Mouse (Mus musculus) NIH3T3 (cell line): ENCODE data around the gene Alkbh3.

Experiments
- DNase-seq: peaks from one replicate; pipeline ENCODE4 v3.0.0-alpha.2; 2012; ENCODE audit warnings: low read depth

Alkbh3 gene

DNA sequence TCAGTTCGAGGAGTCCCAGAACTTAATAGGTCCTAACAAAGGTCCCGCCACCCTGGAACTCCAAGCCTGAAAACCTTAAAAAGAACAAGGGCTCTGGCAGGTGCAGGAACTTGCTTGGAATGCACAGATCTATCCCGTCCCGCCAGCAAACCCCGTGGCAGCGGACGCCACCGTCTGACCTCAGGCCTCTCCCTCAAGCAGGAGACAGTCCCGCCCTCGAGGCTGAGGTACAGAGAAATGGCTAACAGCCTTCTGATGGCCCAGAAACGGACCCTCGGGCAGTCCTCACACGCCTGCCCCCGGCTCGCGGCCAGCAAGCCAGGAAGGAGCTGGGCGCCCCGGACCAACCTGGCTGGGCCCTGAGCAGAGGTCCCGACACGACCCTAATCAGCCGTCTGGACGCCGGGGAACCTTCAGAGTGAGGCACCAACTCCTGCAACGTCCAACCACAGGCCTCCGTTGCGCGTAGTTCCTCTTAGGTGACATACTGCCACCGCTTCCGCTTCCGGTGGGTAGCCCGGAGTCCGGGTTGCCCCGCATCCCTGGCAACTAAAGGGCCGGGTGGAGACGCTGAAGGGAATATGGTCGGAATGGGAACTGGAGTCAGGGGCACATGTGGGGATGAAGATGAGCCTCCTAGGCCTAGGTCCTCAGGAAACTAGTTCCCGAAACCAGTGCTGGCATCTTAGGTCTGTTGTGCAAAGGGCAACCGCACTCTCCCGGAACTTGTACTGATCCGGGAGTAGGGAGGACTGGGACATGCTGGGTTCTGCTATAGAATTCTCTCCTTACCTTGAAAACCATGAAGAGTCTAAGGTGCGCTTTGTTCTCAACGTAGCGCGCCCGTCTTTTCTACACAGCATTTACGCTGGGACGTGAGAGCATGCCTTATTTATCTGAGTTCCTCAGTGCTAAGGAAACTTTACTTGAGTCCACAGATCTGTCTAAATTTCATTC, at the start of gene Alkbh3:
Alkbh3 (minus strand) TSS at position 473 of the 957 bp plus-strand sequence.
- DNase-seq: peak; percentile 95

DNA sequence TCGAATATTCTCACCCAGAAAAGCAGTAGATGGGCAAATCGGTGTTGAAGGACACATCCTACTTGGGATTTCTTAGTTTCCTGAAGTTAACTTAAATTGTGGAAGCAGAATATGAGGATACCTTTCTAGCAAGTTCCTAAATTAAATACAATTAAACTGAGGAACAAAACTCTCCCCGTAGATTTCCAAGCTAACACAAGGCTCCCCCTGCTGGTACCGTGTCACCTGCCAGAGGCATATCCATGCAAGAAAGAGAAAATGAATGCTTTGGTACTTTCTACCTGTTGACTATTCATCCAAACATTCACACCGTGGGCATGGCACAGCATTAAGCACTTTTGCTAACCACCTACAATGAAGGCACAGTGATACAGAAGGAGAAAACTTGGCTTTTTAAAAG, 48.9 kb upstream of the Alkbh3 start:
- peak; percentile 51 for DNase-seq

DNA sequence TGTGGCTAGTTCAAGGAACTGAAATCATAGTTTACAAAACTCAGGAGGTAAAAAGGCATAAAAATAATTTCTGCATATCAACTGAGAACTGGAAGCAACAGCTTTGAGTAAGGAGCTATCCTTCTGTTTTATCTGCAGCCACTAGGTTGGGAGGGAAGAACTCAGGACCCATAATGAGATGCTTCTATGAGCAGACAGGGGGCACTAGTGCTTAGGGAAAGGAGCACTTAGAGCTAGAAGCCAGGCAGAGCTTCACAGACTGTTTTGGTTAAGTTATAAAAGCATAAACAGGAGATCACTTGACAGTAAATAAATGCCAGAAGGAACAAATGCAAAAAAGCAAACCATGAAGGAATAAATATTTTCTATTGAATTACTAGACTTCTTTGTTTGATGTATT, 44.2 kb upstream of the Alkbh3 start:
- peak; percentile 81 for DNase-seq

DNA sequence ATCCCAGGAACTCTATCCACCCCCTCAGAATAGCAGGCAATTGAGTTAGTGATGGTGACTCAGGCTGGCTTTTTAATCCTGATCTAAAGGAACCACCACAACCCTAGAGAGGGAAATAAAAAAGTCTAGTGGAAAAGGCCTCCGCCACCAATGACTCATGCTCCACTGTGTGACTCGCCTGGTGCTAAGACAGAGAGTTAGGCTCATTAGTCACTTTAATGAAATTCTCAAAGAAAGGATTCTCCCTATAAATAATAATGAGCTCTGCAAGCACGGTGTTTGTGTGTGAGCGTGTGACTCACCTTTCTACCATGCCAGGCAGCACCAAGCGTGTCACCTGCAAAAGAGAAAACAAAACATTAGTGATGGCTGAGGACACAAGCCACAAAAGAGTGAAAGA, 41.3 kb upstream of the Alkbh3 start:
- peak; percentile 74 for DNase-seq

DNA sequence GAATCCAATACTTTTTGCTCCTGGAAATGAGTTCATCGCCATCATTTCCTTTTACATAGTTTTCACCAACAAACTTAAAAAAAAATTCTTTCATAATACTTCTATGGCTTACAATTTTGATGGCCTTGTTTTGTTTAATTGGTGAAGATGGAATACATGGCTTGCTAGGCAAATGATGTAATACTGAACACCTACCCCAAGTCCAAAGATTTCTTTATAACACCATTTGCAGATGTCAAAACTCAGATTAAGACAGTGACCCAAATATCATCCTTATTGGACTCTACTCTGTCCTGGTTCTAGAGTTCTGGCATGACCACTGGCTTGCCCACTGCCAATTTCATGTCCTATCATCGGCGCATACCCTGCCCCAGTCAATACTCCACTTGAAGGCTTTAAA, 40.3 kb upstream of the Alkbh3 start:
- DNase-seq: no peak

DNA sequence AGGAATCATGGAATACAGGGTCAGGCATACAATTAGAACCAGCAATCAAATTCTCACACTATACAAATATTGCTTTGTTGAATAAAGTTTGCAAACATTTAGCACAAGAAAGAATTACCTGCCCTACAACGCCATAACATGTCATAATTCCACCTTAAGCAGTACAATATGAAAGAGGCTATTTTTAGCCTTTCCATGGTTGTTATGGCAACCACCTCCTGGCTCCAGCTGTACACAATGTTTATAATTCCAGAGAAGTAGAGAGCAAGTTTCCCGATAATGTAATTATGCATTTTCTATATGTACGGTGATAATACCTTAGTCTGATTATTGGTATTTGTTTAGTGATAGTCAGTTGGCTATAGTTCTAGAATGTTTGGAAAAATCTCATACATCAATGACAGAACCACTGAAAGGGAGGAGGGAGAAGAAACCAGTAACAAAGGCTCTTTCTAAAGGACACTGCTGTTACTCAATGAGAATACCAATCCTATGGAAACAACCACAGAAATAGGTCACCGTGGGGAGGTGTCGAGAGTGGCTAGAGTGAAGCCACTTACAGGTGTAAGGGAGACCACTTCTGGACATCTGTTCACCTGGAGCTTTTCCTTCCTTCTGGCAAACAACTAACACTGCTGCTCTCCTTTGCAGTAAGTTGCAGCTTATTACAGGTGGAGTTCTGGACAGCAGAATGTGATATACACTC, 39.0 kb upstream of the Alkbh3 start:
- peak; percentile 27 for DNase-seq

DNA sequence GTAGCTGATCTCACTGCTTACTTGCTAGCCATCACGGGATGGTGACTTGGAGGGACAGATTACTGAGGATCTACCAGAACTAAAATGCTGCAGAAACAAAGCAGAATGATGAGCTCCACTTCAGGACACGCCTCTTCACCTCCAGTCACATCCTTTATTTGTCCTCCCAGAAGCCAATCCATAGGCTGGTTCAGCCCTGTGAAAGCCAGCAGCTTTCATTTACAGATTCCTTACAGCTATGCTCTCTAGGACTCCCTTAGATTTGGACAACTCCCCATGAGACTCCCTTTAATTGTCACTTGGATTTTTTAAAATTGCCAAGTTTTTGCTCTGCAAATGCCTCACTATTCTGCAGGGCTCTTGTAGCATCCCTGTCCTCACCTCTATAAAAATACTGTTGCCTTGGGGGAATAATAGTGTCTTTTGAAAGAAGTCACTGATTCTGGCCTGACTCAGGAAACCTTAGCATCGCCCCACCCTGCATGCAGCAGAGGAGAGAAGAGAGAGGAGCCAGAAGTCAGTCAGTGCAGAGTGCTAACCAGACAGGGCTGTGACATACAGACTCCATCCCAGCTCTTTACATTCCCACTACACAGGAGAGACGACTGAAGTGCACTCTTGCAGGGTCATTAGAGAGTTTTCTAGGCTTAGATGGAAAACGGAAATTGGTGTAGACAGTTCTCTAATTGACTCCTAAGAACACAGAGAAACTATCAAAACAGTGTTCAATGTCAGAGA, 38.3 kb upstream of the Alkbh3 start:
- DNase-seq: no peak

DNA sequence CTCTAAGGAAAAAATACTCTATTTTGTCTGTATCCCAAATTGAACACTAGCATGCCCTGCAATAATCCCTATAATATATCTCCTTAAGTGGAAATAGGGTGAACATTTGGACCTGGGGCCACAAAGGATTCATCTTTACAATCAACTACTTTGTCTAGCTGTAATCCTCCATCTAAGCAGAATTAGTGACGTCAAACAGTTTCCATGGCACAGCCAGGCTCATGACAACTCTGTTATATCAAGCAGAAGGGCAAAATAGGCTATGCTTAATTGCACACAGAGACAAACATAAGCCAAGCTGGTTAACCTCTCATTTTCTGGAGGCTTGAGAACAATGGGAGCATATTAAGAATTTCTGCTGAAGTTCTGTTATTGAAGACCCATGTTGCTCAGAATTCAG, 37.7 kb upstream of the Alkbh3 start:
- DNase-seq: no peak

DNA sequence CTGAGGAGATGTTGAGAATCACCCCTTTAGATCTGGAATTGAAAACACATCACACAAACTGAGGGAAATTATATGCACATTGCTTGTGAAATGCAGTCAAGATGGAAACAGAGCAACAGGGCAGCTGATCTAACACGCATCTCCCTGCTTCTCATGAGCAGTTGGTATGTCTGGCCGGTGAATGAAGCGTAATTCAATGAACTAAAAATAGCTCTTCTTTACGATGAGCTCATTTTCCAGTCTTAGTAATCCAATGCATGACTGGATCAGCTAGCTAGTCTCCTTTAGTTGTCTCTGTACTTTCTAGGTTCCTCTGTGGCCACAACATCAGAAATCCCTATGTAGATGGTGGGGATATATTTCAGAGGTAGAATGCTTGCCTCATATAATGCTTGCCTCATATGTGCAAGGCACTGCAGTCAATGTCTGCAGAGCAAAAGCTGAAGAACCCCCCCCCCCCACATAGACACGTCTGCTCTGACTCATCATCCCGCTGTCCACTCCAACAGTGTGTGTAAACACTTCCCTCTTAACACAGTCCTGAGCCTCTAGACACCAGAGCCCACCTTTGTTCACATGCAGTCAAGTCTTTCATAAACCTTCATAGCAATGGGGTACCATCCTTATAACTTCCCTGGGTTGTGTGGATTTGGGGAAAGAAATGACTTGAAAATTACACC, 34.9 kb upstream of the Alkbh3 start:
- DNase-seq: peak; percentile 78

DNA sequence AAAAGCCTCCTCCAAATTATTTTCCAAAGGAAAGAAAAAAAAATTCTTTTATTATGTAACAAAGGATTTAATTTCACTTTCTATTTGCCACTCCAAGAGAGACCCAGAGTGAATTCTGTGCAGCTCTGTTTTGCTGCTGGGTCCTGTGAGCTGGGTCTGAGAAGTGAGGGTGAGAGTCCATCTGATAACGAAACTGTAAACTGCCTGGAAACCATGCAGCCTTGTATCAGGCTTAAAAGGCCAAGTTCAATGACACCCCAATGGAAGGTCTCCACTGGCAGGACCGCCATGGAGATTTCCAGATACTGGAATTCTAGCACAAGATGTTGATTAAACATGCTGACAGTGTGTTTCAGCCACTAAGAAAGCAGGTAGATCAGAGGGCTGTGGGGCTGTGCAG, 33.6 kb upstream of the Alkbh3 start:
- no peak for DNase-seq

DNA sequence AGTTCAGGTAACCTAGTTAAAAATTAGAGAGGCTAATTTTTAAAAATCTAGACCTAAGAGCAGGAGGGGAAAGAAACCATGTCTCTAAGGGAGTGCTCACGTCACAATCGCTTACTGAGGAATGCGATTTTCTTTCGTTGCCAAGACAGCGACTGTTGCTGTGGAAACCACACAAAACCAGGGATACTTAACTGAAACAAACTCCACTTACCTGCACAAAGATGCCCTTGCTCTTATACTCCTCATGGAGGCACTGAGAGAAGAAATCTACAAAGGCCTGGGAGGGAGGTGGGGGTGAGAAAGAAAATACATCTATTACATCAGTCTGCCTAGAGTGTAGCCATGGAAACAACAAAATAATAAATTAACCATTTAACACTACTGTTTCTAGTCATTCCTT, 33.1 kb upstream of the Alkbh3 start:
- DNase-seq: no peak

DNA sequence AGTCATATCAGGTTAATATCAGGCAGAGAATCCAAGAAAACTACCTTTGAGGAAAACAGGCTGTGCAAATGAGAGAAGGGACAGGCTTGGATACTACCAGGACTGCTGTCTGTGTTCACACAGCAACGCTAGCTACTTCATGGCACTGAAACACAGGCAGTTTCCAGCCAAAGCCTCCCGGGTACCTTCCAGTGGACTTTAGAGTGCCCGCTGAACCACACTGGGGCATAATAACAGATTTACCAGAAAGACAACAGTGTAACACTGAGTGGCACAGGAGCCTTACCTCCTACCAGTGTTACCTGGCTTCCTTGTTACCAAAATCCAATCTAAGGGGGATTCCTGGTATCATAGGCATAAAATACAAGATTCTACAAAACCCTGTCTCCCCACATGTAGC, 31.9 kb upstream of the Alkbh3 start:
- DNase-seq: no peak

DNA sequence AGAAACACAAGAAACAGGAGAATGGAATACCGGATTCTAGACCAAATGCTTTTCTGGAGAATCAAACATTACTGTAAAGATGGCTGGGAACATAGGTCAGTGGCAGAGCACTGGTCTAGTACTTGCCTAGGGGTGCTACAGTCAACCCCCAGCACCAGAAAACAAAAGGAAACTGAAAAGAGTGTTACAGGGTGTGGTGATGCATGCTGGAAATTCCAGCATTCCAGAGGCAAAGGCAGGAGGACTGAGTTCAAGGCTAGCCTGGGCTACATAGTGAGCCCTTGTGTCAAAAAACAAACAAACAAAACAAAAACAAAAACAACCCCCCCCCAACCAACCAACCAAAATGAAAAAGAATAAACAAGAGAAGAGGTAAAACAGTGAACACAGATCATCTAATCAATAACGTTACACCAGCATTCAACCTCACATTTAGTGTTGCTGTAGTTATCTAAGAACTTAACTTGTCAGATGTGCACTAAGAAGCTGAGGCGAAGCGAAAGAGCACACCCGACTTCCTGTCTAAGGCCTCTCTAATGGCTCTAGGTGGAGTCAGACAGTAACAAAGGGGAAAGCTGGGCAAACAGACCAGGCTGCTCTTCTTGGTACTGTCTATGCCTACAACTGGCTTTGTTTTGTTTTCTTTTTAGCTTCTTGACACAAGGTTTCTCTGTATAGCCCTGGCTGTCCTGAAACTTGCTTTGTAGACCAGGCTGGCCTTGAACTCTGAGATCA, 30.0 kb upstream of the Alkbh3 start:
- DNase-seq: no peak

DNA sequence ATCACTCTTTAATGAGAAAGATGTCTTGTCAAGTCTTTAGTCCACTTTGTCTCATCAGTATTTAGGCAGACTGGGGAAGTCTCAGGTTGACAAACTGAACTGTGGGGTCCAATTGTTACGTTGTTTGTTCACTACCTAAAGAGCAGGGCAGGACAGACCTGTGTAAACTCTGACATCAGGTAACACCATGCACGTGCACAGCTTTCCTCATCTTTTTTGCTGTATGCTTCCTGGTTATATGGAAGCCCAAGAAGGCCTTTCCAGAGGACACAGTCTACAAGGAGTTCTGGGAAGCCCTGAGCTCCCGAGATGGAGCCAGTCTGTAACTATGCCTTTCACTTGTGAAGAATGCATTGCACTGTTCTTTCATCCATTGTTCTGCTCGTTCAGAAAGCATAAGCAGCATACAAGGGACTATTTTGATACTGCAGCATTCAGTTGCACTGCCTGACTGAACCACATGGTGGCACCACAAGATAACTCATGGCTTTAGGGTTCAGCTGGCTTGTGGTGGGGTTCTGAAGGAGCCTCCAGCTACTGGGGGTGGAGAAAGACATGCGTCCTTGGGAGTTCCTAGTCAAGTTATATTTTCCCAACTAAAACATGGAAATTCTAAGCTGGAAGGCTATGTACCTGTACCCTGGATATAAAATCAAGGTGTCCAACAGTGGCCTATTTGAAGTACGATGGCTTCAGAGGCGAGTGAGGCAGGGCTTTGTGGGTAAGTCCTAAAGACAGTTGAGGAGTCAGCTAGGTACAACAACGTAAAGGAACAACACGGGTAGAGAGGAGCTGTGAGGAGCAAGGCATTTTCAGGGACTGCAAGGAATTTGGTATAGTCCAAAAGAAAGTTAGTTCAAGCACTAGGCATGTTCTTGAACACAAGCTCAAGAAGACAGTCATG, 25.1 kb upstream of the Alkbh3 start:
- peak; percentile 89 for DNase-seq

DNA sequence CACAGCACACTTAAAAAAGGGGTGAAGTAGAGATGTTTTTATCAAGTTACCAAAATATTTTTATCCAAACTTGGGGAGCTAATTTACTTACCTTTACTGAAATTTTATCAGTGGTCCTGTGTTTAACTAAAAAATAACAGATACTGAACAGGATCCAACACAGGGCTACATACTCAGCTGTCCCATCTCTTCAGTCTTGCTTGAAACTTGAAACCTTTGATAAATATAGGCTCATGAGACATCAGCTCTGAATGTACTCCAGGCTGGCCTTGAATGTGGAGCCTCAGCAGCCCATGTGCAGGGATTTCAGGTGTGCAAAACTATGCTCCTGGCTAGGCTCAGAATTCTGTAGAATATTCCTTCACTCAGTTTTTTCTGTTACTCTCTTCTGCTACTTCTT, 20.0 kb upstream of the Alkbh3 start:
- DNase-seq: no peak

DNA sequence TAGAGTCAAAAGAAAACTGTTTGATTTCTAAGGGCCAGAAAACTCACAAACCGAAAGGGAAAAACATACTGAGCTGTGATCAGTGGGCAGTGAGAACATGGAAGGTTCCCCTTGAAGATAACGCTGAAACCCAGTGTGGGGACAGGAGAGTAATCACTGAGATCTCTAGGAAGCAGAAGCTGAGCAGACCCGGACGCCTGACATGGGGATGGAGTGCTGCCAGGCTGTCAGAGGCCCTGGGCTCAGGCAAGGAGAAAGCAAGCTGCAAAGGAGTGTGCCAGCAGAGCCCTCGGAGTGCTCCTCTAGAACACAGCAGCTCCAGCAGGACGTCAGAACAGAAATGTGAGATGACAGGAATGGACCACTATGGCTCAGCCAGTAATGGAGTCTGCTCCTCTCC, 14.0 kb upstream of the Alkbh3 start:
- no peak for DNase-seq

DNA sequence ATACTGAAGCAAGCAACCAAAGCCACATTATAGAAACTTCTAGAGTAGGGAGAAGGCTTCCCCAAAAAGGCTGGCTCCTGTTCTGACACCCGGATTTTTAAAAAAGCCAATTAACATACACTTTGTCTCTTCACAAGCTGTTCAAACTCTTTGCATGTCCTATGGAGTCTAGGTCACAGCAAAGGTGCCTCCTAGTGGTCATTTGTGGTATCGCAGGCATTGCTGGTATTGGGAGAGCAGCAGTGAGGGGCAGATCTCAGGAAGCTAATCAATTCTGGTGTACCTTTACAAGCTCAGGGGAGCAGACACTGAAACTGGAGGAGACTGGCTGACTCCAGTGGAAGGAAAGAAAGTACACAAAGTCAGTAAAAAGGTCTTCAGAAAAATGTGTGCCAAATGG, 8.3 kb downstream of the Alkbh3 start:
- peak; percentile 91 for DNase-seq

DNA sequence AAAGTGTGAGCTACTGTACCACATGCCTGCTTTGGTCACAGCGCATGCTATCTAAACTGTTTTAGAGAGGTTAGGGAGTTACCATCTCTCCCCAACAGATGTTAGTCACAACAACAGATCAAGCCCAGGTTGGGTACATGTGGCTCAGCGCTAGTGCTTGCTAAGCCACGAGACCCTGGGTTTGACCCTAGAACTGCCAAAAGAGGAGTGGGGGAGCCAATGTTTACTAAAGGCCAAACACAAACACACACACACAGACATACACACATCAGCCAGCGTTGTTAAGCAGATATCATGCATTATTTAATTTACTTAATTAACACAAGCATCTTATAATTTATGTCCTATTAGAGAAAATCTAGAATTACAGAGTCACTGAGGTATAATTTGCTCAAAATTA, 8.7 kb downstream of the Alkbh3 start:
- no peak for DNase-seq

DNA sequence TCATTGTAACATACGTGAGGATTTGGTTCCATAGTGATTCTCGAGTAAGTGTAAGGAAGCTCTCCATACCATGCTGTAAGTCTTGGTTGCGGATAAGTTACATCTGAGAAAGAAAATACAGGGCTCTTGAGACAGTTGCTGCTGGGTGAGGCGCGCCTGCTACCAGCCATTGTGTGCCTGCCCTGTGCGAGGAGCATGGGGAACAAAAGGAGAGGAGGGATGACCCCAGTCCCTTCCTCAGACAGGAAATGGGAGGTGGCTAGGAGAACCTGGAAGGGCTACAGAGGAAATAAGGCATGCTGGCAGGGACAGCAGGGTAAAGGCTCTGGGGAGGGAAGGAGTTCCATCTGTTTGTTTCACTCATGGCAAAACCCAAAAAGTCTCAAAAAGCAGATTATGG, 9.2 kb downstream of the Alkbh3 start:
- DNase-seq: no peak

DNA sequence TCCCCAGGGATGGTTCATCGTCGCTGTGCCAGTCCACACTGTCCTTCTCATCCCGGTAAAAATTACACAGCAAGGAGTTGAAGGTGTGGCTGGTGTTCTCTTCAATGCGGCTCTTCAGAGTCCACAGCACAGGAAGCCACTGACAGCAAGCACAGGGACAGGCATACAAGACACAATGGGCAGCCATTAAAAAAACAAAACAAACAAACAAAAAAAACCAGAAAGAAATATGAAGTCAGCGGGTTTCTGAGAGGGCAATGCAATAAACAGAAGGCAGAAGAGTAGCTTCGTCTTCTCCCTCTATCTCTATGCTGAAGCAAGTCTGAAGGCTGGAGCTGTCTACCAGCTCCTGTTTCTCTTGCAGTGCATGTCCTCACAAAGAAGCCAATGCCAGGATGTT, 14.4 kb downstream of the Alkbh3 start, which contains the start of gene Gm27027:
Gm27027 (minus strand) TSS at position 101 of the 400 bp plus-strand sequence.
- DNase-seq: no peak
